Mouse (Mus musculus) left cerebral cortex, adult 8-10 months (tissue): Measurements from ENCODE around the gene Zfp617. TPM values are rescaled to one million over a fixed set of nuclear protein-coding genes. Genes with fewer than 3 reads are reported as not detected.
"Not testable (repeated sequence)": the region's sequence is repeated elsewhere in the genome, so short reads cannot be mapped to it uniquely, and the experiment has no call there.

ENCODE experiments used
- DNase-seq, 2 experiments: peaks; one replicate each; pipeline ENCODE4 v3.0.0; 2022; ENCODE audit warnings: low spot score in 2 of 2
- total RNA-seq, 4 experiments: library from RNA; stranded (reverse); gene quantifications; 2 replicates each; pipeline ENCODE4 v1.2.4; 2022

Zfp617 gene
- total RNA-seq, 4 experiments from 2014 or later, result 27.2 to 38.2 (median 32.1) TPM

DNA sequence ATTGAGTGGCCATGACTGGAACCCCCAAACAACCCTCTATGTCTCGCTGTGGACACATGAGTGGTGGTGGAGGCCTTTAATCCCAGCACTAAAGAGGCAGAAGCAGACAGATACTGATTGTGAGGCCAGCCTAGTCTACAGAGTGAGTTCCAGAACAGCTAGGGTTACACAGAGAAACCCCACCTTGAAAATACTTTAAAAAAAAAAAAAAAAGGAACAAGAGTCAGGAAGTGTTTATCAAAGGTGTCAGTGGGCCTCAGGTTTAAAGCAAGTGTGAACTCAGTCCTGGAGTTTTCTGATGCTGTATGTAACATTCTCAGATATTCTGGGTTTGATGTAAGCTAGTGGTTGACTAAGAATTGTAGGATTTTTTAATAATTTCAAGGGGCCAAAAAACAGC lies 44.1 kb downstream of the Zfp617 start:
- DNase-seq, result no peak

DNA sequence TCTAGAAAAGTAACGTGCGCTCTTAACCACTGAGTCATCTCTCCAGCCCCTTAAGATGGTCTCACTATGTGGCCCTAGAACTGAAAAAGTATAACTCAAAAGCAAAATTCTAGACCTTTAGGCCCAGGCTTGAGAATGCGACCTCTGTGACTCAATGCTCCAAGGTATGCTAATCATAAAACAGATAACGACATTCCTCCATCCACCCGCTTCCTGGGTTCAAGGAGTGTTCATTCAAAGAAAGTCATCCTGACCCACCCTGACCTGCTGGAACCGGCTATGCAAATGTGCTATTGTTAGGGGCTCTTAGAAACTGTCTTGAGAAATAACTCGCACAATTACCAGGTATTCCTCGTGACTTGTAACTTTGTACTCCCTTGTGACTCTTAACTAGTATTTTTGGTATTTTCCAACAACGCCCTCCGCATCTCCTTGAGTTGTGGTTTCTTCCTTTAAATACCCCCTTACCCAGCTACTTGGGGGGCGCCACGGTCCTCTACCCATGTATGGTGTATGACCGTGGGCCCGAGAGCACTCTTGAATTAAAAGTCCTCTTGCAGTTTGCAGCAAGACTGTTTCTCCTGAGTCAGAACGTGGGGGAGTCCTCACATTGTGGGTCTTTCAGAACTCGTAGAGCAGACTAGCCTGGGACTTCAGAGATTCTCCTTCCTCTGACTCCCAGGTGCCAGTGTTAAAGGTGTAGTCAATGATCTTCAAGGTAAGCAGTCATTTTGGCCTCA lies 44.7 kb downstream of the Zfp617 start:
- DNase-seq, result not testable (repeated sequence)

DNA sequence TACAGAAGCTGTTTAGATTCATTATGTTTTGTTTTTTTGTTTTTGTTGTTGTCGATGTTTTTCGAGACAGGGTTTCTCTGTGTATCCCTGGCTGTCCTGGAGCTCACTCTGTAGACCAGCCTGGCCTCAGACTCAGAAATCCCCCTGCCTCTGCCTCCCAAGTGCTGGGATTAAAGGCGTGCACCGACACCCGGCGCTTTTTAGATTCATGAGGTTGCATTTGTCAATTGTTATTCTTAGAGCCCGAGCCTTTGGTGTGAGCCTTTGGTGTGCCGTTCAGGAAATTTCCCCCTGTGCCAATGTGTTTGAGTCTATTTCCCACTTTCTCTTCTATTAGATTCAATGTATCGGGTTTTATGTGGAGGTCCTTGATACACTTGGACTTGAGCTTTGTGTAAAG lies 46.2 kb downstream of the Zfp617 start:
- no peak for DNase-seq

DNA sequence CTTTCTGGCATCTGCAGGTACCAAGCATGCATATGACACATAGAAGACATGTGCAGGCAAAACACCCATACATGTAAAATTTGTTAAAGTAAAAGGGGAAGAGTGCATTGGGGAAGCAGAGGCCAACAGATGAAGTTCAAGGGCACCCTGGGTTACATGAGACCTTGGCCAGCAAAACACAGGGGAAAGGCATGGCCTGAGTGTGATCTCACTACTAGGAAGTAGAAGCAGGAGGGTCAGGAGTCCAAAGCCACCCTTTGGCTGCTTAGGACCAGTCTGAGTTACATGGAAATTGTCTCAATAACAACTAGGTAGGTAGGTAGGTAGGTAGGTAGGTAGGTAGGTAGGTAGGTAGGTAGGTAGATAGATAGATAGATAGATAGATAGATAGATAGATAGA lies 52.0 kb downstream of the Zfp617 start:
- no peak for DNase-seq

DNA sequence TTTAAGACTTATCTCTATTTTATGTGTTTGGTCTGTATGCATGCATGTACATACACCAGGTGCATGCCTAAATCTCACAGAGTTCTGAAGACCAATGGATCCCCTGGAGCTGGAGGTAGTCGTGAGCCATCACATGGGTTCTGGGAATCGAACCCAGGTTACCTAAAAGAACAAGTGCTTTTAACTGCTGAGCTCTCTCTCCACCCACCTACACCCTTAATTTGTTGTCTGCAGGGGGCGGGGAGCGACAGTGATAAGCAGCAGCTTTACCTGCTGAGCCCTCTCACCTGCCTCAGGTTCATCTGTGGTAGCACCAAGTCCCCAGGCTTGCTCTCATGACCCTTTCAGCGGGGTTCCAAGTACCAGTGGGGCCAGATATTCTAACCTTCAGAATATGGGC lies 53.4 kb downstream of the Zfp617 start:
- DNase-seq, result no peak

DNA sequence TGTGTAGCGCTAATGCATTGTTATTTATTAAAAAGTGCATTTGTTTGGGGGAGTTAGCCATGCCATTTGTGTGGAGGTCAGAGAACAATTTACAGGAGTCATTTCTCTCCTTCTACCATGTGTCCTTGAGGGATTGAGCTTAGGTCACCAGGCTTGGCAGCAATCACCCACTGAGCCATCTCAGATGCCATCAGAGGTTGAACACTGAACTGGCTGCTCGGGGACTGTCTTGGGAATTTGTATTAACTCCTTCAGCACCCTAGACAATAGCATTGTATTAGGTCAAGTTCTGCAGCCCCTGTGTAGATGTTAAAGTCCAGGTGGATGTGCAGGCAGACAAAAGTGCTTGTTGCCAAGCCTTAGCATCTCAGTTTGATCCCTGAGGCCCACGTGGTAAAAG lies 55.6 kb downstream of the Zfp617 start:
- DNase-seq, result no peak

DNA sequence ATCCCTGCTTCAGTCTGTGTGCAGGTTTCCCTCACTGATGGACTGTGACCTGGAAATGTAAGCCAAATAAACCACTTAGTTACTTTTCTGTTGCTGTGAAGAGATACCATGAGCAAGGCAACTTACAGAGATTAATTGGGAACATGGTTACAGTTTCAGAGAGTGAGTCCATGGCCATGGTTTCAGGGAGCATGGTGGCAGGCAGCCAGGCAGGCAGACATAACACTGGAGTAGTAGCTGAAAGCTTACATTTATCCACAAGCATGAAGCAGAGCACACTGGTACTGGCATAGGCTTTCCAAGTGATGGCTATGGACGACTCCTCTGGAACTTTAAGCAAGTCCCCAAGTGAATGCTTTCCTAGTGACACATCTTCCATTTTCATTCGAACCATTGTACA lies 56.7 kb downstream of the Zfp617 start:
- DNase-seq, result no peak

DNA sequence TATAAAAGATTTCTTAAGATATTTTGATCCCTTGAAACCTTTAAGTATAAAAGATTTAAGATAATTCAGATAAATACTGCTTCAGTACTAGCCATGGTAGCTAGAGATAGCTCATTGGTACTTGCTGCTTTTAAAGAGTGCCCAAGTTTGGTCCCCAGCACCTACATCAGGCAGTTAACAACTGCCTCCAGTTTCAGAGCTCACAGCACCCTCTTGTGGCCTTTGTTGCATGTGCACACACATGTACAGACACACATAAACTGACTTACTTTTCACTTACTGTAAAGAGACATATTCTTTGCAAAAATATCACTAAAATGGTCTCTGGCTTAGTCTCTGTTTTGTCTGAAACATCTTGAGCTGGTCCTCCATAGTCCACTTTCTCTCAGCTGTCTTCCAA lies 58.0 kb downstream of the Zfp617 start:
- DNase-seq, result no peak

DNA sequence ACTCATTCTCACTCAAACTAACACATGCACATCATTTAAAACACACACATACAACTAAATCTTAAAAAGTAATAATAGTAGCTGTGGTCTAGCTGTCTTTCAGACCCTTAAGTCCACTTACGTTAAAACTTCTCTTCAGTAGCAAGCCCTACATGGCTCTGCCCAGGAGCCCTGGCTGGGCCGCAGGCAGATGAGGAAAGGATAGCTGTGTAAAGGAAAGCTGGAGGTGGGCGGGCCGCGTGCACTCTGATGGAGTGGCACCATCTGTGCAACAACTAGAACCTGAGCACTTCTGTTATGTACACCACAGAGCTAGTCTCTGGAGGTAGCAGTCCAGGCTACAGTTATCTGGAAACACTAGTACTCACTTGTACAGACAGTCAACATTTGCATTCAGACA lies 58.8 kb downstream of the Zfp617 start:
- DNase-seq, result no peak

DNA sequence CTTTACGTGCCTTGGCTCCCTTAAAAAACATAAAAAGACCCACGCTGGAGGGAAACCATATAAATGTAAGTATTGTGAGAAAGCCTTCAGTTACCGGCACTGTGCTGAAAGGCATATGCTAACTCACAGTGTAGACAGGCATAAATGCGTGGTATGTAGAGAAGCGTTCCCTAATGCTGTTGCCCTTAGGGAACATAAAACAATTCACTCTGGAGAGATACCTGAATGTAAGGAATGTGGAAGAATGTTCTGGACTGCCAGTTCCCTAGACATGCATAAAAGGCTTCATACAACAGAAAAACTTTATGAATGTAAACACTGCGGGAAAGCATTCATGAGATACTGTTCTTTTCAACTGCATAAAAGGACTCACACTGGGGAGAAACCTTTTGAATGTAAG lies 59.7 kb downstream of the Zfp617 start:
- no peak for DNase-seq

DNA sequence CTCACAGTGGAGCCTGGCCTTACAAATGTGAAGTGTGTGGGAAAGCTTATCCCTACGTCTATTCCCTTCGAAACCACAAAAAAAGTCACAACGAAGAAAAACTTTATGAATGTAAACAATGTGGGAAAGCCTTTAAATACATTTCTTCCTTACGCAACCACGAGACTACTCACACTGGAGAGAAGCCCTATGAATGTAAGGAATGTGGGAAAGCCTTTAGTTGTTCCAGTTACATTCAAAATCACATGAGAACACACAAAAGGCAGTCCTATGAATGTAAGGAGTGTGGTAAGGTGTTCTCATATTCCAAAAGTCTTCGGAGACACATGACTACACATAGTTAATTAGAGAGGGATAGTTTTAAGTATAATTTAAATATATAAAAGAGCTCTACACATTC lies 60.2 kb downstream of the Zfp617 start:
- no peak for DNase-seq

DNA sequence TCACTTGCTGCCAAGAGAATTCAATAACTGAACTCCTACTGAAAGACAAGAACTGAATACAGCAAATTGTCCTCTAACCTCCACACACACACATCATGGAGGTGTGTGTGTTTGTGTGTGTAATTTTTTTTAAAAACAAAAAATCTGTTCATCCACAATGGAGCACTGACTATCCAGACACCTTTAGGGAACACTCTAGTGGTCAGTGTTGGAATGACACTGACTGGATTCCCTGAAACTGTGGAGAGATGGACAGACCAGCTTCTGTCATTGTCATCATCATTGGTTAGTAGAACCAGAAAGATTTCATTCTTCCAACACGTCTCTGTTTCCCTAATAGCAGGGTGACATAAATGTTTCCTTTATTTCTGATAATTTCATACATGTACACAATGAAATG lies 63.5 kb downstream of the Zfp617 start:
- no peak for DNase-seq

DNA sequence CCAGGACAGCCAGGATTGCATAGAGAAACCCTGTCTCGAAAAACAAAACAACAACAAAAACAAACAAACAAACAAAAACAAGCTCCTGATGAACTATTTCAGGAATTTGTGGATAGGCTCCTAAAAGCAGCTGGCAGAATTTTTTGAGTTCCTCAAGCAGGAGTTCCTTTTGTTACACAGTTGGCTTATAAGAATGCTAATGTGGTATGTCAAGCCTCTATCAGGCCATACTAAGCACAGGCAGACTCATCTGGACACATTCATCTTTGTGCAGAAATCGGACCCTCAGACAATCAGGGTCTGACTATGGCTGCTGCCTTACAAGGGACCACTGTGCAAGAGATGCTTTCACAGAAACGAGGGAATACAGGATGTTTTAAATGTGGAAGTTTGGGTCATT lies 65.8 kb downstream of the Zfp617 start:
- no peak for DNase-seq

DNA sequence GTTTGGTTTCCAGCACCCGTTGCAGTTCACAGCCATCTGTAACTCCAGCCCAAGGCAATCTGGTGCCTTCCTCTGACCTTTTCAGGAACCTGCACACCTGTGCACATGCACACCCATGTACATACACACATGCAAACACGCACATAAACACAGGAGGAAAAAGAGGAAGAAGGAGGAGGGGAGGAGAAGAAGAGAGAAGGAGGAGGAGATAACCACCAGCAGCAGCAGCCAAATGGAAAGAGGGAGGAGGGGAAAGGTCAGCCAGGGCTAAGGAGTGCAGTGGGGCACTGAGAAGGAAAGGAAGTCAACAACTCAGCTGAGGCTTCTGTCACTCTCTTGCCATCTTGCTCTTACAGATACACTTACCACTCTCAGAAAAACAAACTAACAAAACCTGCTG lies 72.6 kb downstream of the Zfp617 start:
- no peak for DNase-seq

DNA sequence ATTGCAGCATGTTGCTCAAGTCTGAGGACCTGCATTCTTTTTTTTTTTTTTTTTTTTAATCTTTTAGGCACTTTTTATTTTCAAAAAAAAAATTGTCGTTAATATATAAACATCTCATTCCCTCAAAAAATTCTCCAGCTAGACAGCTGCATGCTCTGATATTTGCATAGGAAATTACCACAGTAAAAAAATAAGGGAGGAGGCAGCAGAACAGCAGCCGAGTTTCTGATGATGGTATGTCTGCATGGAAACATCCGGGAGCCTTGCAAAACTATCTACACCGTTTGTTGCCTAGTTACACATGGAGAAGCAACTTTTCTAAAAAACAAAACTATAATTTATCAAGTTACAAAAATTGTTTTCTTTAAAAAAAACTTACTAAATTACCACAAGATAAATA lies 73.0 kb downstream of the Zfp617 start:
- no peak for DNase-seq

Other genes with a start within 250 kb of the Zfp617 start
- 100 to 1,000 TPM; 237 to 269 (median 246) TPM for gene Unc13a, start 236.9 kb upstream of the Zfp617 start, total RNA-seq
- gene Jak3, start 232.3 kb upstream of the Zfp617 start, total RNA-seq, result 1 to 10 TPM; 4.4 to 7.3 (median 6.1) TPM
- gene Insl3, start 219.4 kb upstream of the Zfp617 start, total RNA-seq, result 1 to 10 TPM; 1.4 to 3.2 (median 2.1) TPM
- under 1 TPM; 0.41 to 0.88 (median 0.70) TPM for gene B3gnt3, start 206.8 kb upstream of the Zfp617 start, total RNA-seq
- gene Fcho1, start 182.9 kb upstream of the Zfp617 start, total RNA-seq, result 100 to 1,000 TPM; 150 to 181 (median 159) TPM
- 10 to 100 TPM in 3 of 4 experiments, 1 to 10 TPM in 1; 9.2 to 14.0 (median 11.0) TPM for gene Zfp709, start 26.6 kb upstream of the Zfp617 start, total RNA-seq
- 10 to 100 TPM; 10.7 to 15.0 (median 13.4) TPM for gene Zfp882, start within 50 bp of the Zfp617 start, total RNA-seq
- 10 to 100 TPM; 13.0 to 23.1 (median 19.1) TPM for gene Zfp961, start 42.4 kb downstream of the Zfp617 start, total RNA-seq
- not detected for gene Cyp4f18, start 101.0 kb downstream of the Zfp617 start, total RNA-seq
- gene Olfr372, start 132.6 kb downstream of the Zfp617 start, total RNA-seq, result not detected
- gene Olfr373, start 174.5 kb downstream of the Zfp617 start, total RNA-seq, result not detected
- gene Olfr374, start 198.4 kb downstream of the Zfp617 start, total RNA-seq, result under 1 TPM in 1 of 4 experiments, not detected in 3; 0.05 TPM
- gene Tpm4, start 226.3 kb downstream of the Zfp617 start, total RNA-seq, result 10 to 100 TPM; 24.2 to 31.4 (median 26.1) TPM